Mouse (Mus musculus): ENCODE results near the gene Ttc39b. TPM values are rescaled to one million over a fixed set of nuclear protein-coding genes. Genes with fewer than 3 reads are reported as not detected.
A peak's percentile ranks its signal among the peaks of the same experiment; 100 is the strongest.

Gene Ttc39b
- polyA plus RNA-seq, 1 experiment from 2014 or later: 2.6 TPM

DNA sequence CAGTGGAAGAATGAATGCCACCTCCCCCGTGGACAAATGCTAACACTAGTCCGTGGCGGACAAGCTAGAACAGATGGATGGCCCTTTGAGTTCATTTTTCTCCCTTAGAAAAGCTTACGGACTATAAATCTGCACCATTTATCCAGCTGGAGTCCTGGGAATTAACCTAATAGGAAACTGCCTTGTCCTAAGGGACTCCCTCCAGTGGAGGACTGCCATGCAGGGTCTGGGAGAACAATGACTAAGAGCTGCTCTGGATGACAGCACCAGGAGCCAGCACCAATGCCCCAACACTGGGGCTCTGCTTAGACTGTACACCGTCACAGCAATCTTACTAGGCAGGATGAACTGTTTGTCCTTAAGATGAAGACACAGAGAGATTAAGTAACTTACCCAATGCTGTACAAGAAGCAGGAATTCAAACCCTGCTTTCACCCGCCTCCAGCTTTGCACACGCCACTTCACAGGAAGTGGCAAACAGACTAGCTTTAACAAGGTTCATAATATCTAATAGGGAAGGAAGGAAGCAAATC lies 9.7 kb downstream of the Ttc39b start:
- Histone ChIP-seq H3K9me3 (ENCODE audit: control insufficient read depth, low read length) (no peaks in the 10 kb centered on the region), H3K4me3 (ENCODE audit: low read depth, low read length) (no peak overlapping the region), H3K9ac (ENCODE audit: low read length) (no peak overlapping the region), H3K27me3 (ENCODE audit: control insufficient read depth, insufficient read depth, low read length) (no peaks in the 10 kb centered on the region), H3K27ac (ENCODE audit: low read depth, low read length) (no peak overlapping the region), H3K4me1 (ENCODE audit: control insufficient read depth, insufficient read depth, low read length) (peaks cover 3% of the 10 kb centered on the region; the same call in 1 of the 2 replicates), H3K36me3 (ENCODE audit: control insufficient read depth, insufficient read depth, low read length) (no peaks in the 10 kb centered on the region), H3K4me2 (ENCODE audit: low read depth) (no peak overlapping the region)
- ATAC-seq (ENCODE audit: insufficient read depth, low FRiP score, low TSS enrichment): peak; percentile 69
- 44% methylated on average over 7 of the region's 7 CpGs for WGBS
- DNase-seq (ENCODE audit: low spot score): peak; percentile 40

- no peak for ATAC-seq (ENCODE audit: insufficient read depth, low FRiP score, low TSS enrichment)
- Histone ChIP-seq H3K4me2 (ENCODE audit: low read depth) (no peak overlapping the region), H3K9ac (ENCODE audit: low read length) (no peak overlapping the region), H3K36me3 (ENCODE audit: control insufficient read depth, insufficient read depth, low read length) (no peaks in the 10 kb centered on the region), H3K27me3 (ENCODE audit: control insufficient read depth, insufficient read depth, low read length) (no peaks in the 10 kb centered on the region), H3K4me1 (ENCODE audit: control insufficient read depth, insufficient read depth, low read length) (peaks cover 3% of the 10 kb centered on the region; the same call in 1 of the 2 replicates), H3K4me3 (ENCODE audit: low read depth, low read length) (no peak overlapping the region), H3K9me3 (ENCODE audit: control insufficient read depth, low read length) (no peaks in the 10 kb centered on the region), H3K27ac (ENCODE audit: low read depth, low read length) (no peak overlapping the region)
- WGBS: 79% methylated on average over 4 of the region's 4 CpGs
- DNase-seq (ENCODE audit: low spot score): no peak
Measured at GRCm38 (mm10) chr4:83312336-83312735, 11.7 kb downstream of the Ttc39b start.

- H3K4me3 ChIP-seq (ENCODE audit: low read depth, low read length): no peak overlapping the region
- H3K36me3 ChIP-seq (ENCODE audit: control insufficient read depth, insufficient read depth, low read length): no peaks in the 10 kb centered on the region
- WGBS: 65% methylated on average over 8 of the region's 8 CpGs
- DNase-seq (ENCODE audit: low spot score) (no peak), ATAC-seq (ENCODE audit: insufficient read depth, low FRiP score, low TSS enrichment) (no peak)
- H3K27me3 ChIP-seq (ENCODE audit: control insufficient read depth, insufficient read depth, low read length): no peaks in the 10 kb centered on the region
- no peaks in the 10 kb centered on the region for H3K9me3 ChIP-seq (ENCODE audit: control insufficient read depth, low read length)
- no peak overlapping the region for H3K27ac ChIP-seq (ENCODE audit: low read depth, low read length)
- no peak overlapping the region for H3K4me2 ChIP-seq (ENCODE audit: low read depth)
- no peak overlapping the region for H3K9ac ChIP-seq (ENCODE audit: low read length)
- peaks cover 3% of the 10 kb centered on the region; the same call in 1 of the 2 replicates for H3K4me1 ChIP-seq (ENCODE audit: control insufficient read depth, insufficient read depth, low read length)
Measured at GRCm38 (mm10) chr4:83311481-83311880, 12.6 kb downstream of the Ttc39b start.

DNA sequence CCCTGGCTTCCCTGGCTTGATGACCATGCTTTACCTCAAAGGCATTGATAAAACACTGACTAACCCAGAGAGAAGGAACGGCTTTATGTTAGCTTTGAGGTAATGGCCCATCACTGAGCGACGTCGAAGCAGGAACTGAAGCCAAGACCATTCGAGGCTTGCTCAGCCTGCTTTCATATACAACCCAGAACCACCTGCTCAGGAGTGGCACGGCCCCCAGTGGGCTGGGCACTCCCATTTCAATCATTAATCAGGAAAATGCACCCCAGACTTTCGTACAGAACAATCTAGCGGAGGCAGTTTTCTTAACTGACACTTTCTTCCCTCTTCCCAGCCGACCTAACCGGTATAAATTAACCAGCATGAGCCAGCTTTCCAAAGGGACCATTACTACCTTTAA lies 13.1 kb downstream of the Ttc39b start:
- no peaks in the 10 kb centered on the region for H3K36me3 ChIP-seq (ENCODE audit: control insufficient read depth, insufficient read depth, low read length)
- no peaks in the 10 kb centered on the region for H3K27me3 ChIP-seq (ENCODE audit: control insufficient read depth, insufficient read depth, low read length)
- peaks cover 3% of the 10 kb centered on the region; the same call in 1 of the 2 replicates for H3K4me1 ChIP-seq (ENCODE audit: control insufficient read depth, insufficient read depth, low read length)
- no peak overlapping the region for H3K4me2 ChIP-seq (ENCODE audit: low read depth)
- H3K9ac ChIP-seq (ENCODE audit: low read length): no peak overlapping the region
- ATAC-seq (ENCODE audit: insufficient read depth, low FRiP score, low TSS enrichment): no peak
- 83% methylated on average over 10 of the region's 10 CpGs for WGBS
- no peaks in the 10 kb centered on the region for H3K9me3 ChIP-seq (ENCODE audit: control insufficient read depth, low read length)
- DNase-seq (ENCODE audit: low spot score): no peak
- no peak overlapping the region for H3K27ac ChIP-seq (ENCODE audit: low read depth, low read length)
- H3K4me3 ChIP-seq (ENCODE audit: low read depth, low read length): no peak overlapping the region

DNA sequence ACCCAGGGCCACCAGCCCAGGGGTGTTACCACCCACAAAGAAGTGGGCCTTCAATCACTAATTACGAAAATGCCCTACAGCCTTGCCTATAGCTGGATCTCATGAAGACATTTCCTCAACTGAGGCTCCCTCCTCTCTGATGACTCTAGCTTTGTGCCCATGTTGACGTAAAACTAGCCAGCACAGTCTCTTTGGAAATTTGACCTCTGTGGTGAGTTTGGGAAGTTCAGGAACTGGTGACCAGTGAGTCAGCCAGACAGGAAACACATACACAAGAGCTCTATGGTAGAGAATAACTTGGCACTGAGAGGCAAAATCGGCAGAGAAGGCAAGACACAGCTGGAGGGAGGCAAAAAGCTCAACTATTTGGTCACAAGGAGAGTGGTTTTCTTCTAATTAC lies 15.1 kb downstream of the Ttc39b start:
- H3K4me3 ChIP-seq (ENCODE audit: low read depth, low read length): no peak overlapping the region
- H3K9ac ChIP-seq (ENCODE audit: low read length): no peak overlapping the region
- H3K4me2 ChIP-seq (ENCODE audit: low read depth): no peak overlapping the region
- no peak for DNase-seq (ENCODE audit: low spot score)
- 77% methylated on average over 3 of the region's 3 CpGs for WGBS
- H3K27me3 ChIP-seq (ENCODE audit: control insufficient read depth, insufficient read depth, low read length): no peaks in the 10 kb centered on the region
- H3K4me1 ChIP-seq (ENCODE audit: control insufficient read depth, insufficient read depth, low read length): no peaks in the 10 kb centered on the region; the same call in 1 of the 2 replicates
- no peaks in the 10 kb centered on the region for H3K9me3 ChIP-seq (ENCODE audit: control insufficient read depth, low read length)
- no peak for ATAC-seq (ENCODE audit: insufficient read depth, low FRiP score, low TSS enrichment)
- H3K27ac ChIP-seq (ENCODE audit: low read depth, low read length): no peak overlapping the region
- H3K36me3 ChIP-seq (ENCODE audit: control insufficient read depth, insufficient read depth, low read length): no peaks in the 10 kb centered on the region

DNA sequence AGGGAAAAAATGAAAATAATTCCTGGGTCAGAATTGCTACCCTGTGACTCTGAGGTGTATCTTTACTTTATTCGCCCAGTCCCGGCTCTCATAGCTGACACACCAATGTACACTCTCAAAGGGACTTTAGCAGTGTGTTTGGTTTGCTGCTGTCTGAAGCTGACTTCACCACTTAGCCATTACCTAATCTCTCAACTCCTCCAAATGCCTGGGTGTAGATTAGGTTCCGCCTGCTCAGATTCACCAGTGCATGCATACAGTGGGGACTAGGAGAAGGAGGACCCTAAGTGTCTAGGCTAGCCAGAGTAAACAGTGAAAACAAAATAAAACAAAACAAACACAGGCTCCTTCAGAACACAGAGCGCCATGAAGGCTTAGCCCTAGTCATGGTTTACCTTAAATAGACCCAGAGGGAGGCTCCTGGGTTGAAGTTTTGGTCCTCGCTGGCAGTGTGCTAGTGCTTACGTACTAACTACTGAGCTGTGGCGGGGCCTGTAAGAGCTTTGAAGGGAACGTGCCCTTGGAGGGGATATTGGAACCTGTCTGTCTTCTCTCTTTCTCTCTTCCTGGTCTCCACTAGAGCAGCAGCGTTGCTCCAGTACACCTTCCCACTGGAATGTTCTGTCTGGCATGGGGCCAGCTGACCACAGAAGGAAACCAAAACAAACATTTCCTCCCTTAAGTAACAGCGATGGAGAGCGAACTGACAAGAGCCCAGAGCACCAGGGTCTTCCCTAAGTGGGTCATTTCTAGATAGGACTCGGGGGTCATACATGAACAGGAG lies 16.2 kb downstream of the Ttc39b start:
- no peak for DNase-seq (ENCODE audit: low spot score)
- no peak overlapping the region for H3K9ac ChIP-seq (ENCODE audit: low read length)
- 88% methylated on average over 12 of the region's 12 CpGs for WGBS
- H3K36me3 ChIP-seq (ENCODE audit: control insufficient read depth, insufficient read depth, low read length): no peaks in the 10 kb centered on the region
- no peak overlapping the region for H3K4me3 ChIP-seq (ENCODE audit: low read depth, low read length)
- no peaks in the 10 kb centered on the region for H3K4me1 ChIP-seq (ENCODE audit: control insufficient read depth, insufficient read depth, low read length)
- ATAC-seq (ENCODE audit: insufficient read depth, low FRiP score, low TSS enrichment): no peak
- H3K27ac ChIP-seq (ENCODE audit: low read depth, low read length): no peak overlapping the region
- H3K4me2 ChIP-seq (ENCODE audit: low read depth): no peak overlapping the region
- H3K9me3 ChIP-seq (ENCODE audit: control insufficient read depth, low read length): no peaks in the 10 kb centered on the region
- H3K27me3 ChIP-seq (ENCODE audit: control insufficient read depth, insufficient read depth, low read length): no peaks in the 10 kb centered on the region

GRCm38 (mm10) chr4:83306879-83307278 lies 17.2 kb downstream of the Ttc39b start:
- Histone ChIP-seq H3K4me3 (ENCODE audit: low read depth, low read length) (no peak overlapping the region), H3K27me3 (ENCODE audit: control insufficient read depth, insufficient read depth, low read length) (no peaks in the 10 kb centered on the region), H3K27ac (ENCODE audit: low read depth, low read length) (no peak overlapping the region), H3K36me3 (ENCODE audit: control insufficient read depth, insufficient read depth, low read length) (no peaks in the 10 kb centered on the region), H3K4me1 (ENCODE audit: control insufficient read depth, insufficient read depth, low read length) (no peaks in the 10 kb centered on the region), H3K9ac (ENCODE audit: low read length) (no peak overlapping the region), H3K9me3 (ENCODE audit: control insufficient read depth, low read length) (no peaks in the 10 kb centered on the region), H3K4me2 (ENCODE audit: low read depth) (no peak overlapping the region)
- ATAC-seq (ENCODE audit: insufficient read depth, low FRiP score, low TSS enrichment): no peak
- no peak for DNase-seq (ENCODE audit: low spot score)
- WGBS: 91% methylated on average over 7 of the region's 7 CpGs

DNA sequence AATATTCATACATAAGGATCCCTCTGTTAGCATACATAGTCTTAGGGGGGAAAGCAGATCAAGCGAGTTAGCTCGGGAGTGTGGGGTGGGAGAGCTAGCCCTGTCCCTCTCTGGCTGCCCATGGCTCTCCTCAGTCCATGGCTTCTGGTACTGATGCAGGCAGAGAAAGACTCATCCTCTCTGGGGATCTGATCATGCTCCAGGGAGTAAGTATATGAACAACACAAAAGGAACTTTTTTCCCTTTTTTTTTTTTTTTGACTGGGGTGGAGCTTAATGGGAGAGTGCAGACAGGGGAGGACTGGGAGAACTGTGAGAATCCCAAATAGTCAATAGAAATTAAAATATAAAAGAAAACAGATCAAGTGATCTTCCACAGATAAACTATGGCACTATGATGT lies 19.0 kb downstream of the Ttc39b start:
- Histone ChIP-seq H3K36me3 (ENCODE audit: control insufficient read depth, insufficient read depth, low read length) (no peaks in the 10 kb centered on the region), H3K4me2 (ENCODE audit: low read depth) (no peak overlapping the region), H3K27me3 (ENCODE audit: control insufficient read depth, insufficient read depth, low read length) (no peaks in the 10 kb centered on the region), H3K9me3 (ENCODE audit: control insufficient read depth, low read length) (no peaks in the 10 kb centered on the region), H3K4me1 (ENCODE audit: control insufficient read depth, insufficient read depth, low read length) (no peaks in the 10 kb centered on the region), H3K27ac (ENCODE audit: low read depth, low read length) (no peak overlapping the region), H3K4me3 (ENCODE audit: low read depth, low read length) (no peak overlapping the region), H3K9ac (ENCODE audit: low read length) (no peak overlapping the region)
- no peak for DNase-seq (ENCODE audit: low spot score)
- WGBS: 84% methylated on average over 2 of the region's 2 CpGs
- no peak for ATAC-seq (ENCODE audit: insufficient read depth, low FRiP score, low TSS enrichment)
